Mouse (Mus musculus) activated CD4-positive, CD25-positive, alpha-beta regulatory T cell, adult 4 months (primary cell): ENCODE measurements around the gene Lrch3. TPM values are rescaled to one million over a fixed set of nuclear protein-coding genes. Genes with fewer than 3 reads are reported as not detected.
A peak's percentile ranks its signal among the peaks of the same experiment; 100 is the strongest.
"Not testable (repeated sequence)": the region's sequence is repeated elsewhere in the genome, so short reads cannot be mapped to it uniquely, and the experiment has no call there.

Source experiments
- ATAC-seq: one replicate; pipeline ENCODE4 v1.8.0; 2017
- polyA plus RNA-seq, 2 experiments: library from polyadenylated mRNA; unstranded; fragments of 100-300 nt; shearing (Covaris generic); gene quantifications; one replicate each; pipeline ENCODE4 v1.2.1; 2017

Gene Lrch3
- polyA plus RNA-seq, 2 experiments from 2014 or later: 20.5 to 21.4 TPM

DNA sequence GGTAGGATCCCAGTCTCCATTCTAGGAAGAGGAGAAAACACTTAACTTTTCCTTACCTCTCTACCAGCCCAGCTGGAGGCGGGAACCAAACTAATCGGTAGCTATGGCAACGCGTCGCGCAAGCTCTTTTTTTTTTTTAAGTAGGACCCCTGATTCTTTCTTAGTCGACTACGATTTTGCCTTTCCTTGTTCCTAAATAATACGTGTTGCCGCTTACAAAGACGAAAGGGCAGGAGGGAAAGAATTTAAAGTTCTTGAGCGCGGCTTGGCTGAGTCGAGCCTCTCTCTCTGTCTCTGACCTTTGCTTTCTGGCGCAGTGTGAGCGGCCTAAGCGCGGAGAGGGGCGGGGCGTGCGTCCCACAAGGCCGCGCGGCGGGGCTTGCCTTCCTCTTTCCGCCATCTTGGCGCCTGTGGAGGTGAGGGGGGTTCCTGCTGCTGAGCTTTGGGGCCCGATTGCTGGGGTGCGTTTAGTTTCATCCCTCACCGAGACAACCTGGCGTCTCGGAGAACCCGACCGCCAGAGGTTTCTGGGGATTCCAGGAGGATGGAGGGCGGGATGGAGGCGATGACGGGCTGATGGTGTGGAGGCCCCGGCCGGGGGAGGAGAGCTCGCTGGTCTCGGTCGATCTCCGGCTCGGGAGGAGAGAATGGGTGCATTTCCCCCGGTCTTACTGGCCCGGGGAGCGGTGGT, 142.3 kb downstream of the Lrch3 start, which contains the start of the genes Iqcg and Rpl35a:
TSS of gene Iqcg (minus strand) at position 124 of the 691 bp plus-strand sequence.
TSS of gene Rpl35a (plus strand) at position 359 of the 691 bp plus-strand sequence.
- peak; percentile 84 for ATAC-seq

DNA sequence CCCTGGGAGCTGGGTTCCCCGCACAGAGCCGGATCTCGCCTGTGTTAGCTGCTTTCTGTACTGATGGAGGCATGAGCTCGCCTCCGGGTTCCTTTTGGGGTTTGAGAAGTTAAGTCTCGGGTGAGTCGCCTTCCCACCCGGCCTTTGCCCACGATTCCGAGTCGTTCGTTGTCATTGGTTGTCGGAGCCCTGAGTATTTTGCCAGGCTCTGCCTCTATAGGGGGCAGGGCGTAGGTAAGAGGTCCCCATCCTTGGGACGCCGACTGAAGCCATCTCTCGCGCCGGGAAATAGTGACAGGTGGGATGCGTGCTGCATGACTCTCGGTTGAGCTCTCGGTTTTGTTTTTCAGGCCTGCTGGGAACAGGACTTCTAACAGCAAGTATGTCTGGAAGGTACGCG, 142.9 kb downstream of the Lrch3 start:
- peak; percentile 0 for ATAC-seq

DNA sequence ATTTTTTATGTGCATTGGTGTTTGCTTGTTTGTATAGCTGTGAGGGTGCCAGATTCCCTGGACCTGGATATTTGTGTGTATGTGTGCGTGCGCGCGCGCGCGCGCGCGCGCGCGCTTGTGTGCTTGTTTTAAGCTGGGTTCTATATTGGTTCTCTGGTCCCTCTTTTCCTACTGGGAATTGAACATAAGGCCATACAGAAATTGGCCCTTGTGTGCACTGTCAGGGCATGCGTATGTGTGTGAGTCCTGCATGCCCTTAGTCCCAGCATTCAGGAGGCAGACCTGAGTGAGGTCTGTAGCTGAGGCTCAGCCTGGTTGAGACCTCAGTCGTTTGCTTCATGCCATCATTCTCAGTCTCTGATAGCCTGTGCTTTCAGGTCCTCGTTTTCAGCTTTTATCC, 144.1 kb downstream of the Lrch3 start:
- ATAC-seq: no peak

DNA sequence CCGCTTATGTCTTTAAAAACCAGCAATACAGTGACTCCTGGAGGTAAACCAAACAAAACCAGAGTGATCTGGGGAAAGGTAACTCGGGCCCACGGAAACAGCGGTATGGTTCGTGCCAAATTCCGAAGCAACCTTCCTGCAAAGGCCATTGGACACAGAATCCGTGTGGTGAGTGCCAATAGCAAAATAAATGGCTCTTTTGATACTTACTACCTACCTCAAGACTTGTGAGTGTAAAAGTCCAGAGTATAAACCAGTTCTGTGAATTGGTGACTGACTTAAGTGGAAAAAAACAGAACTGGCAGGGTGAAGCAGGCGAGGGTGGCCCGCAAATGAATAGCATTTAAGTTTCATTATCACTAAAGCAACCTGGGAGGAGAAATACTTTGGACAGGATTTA, 144.8 kb downstream of the Lrch3 start:
- not testable (repeated sequence) for ATAC-seq

DNA sequence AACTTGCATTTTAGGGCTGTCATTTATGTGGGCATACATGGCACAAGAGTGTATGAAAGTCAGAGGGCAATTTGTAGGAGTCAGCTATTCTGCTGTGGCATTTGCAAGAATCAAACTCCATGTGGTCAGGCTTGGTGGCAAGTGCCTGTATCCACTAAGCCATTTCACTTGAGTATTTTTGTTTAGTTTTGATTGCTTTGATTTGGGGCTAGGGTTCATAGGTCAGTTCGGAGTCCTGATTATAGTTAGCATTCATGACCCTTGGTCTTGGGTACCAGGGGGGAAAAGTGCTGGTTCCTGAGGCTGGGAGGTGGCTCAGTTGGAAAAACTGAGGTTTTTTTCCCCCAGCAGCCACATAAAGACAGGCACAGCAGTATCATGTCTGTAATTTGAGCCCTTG, 145.6 kb downstream of the Lrch3 start:
- no peak for ATAC-seq

DNA sequence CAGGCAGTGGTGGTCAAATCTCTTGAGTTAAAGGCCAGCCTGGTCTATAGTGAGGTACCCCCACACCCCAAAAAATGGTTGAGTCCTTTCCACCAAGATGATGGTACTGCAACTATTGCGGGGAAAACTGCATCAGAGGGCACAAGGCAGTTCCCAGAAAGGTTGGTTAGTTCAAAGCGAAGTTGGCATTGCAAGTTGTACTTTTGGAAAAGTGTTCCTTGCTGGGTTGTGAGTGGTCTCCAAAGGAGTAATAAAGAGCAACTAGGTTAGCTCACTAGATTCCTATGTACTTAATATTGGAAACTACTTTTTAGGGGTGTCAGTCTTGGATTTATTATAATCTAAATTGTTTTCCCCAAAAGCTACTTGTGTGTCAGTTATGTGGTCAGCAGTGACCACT, 147.0 kb downstream of the Lrch3 start:
- no peak for ATAC-seq

DNA sequence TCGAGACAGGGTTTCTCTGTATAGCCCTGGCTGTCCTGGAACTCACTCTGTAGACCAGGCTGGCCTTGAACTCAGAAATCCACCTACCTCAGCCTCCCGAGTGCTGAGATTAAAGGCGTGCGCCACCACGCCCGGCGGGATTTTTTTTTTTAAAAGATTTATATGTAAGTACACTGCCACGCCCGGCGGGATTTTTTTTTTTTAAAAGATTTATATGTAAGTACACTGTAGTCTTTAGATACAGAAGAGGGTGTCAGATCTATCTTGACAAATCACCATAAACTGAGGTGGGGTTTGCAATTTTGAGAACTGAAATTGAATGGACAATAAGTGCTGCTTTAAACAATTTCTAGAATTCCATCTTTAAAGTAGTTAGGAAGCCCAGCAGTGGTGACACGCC, 147.5 kb downstream of the Lrch3 start:
- ATAC-seq: no peak

DNA sequence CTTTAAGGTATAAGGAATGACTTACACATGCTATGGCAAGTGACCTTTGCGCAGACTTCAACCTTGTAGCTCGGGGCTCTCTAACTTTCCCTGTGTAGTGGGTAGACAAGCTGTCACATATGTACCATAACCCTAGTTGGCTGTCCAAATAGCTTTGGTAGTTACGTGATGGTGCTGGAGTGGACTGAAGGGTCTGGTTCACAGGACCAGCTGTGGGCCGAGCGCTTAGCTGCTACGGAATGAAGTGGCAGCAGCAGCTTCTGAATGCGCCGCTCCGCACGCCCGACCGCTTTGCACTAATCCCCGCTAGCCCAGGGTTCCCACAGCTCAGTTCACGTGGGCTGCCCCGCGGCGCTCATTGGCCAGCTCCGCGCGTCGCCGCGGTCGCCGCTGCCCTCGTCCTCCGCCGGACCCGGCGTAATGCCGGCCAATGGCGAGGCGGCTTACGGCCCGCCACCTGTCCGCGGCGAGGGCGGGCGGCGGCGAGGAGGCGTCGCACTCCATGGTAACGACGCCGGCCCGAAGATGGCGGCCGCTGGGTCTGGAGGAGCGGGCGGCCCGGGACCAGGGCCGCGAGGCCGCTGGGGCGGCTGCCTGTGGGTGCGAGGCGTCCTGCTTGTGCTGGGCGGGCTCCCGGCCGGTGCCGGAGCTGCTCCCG, 148.3 kb downstream of the Lrch3 start, which contains the start of gene Lmln:
TSS of gene Lmln (plus strand) at position 498 of the 658 bp plus-strand sequence.
- ATAC-seq: peak; percentile 76

DNA sequence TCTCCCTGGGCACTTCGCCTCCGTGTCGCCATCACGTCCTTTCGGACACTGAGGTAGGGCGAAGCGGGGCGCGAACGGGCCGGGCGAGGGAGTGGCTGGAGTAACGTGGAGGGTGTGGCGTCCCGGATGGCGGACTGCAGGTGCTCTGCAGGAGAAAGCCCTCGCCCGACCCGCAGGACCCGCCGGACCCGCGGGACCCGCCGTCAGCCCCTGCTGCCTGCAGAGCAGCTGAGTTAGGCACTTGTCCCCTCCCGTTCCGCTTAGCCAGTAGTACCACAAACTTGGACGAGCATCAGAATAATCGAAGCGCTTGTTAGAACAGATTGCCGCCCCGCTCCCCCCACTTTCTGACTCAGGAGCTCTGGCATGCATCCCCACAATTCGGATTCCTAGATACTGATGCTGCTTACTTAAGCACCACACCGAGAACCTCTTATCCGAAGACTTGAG, 148.8 kb downstream of the Lrch3 start:
- ATAC-seq: peak; percentile 14

DNA sequence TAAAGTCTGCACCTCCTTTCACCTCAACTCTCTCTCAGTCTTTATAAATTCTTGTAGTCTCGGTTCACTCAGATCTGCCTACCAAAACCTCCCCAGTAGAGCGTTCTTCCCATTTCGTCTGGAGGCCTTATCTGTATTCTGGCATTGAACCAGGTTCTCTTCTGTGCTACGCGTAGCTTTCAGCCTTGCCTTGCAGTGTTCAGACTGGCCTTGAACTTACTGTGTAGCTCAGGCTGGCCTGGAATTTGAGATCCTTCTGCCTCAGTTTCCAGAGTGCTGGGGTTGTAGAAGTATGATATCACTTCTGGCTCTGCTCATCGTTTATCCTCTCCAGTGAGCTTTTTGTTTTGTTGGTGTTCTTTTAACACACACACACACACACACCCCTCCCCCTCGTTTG, 149.4 kb downstream of the Lrch3 start:
- no peak for ATAC-seq

DNA sequence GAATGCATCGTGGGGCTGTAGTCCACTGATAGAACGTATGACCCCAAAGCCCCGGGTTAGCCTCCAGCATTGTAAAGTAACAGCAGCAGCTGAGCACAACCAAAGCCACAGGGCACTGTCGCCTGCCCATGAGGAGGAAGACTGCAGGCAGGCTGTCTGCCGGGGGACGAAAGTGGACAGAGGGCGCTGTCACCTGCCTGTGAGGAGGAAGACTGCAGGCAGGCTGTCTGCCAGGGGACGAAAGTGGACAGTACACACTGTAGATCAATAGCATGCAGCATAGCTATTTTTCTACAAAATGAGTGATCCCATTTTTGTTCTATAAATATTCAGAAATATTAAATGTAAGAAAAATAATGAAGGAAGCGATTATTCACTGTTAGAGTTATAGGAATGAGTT, 150.7 kb downstream of the Lrch3 start:
- no peak for ATAC-seq

Other genes with a start within 250 kb of the Lrch3 start
- not detected for gene Muc4, start 178.2 kb upstream of the Lrch3 start, polyA plus RNA-seq
- under 1 TPM; 0.27 to 0.81 TPM for gene Muc20, start 116.7 kb upstream of the Lrch3 start, polyA plus RNA-seq
- not detected for gene Smbd1, start 103.6 kb upstream of the Lrch3 start, polyA plus RNA-seq
- gene Fyttd1, start 36.6 kb upstream of the Lrch3 start, polyA plus RNA-seq: 10 to 100 TPM; 66.7 to 69.8 TPM
- 10 to 100 TPM in 1 of 2 experiments, 1 to 10 TPM in 1; 6.6 to 13.0 TPM for gene Rubcn, start 36.3 kb upstream of the Lrch3 start, polyA plus RNA-seq
- gene Iqcg, start 142.1 kb downstream of the Lrch3 start, polyA plus RNA-seq: 1 to 10 TPM in 1 of 2 experiments, under 1 TPM in 1; 0.88 to 1.2 TPM
- 1,000 to 10,000 TPM; 1,435 to 1,661 TPM for gene Rpl35a, start 142.4 kb downstream of the Lrch3 start, polyA plus RNA-seq
- 1 to 10 TPM in 1 of 2 experiments, under 1 TPM in 1; 0.17 to 2.4 TPM for gene Lmln, start 148.4 kb downstream of the Lrch3 start, polyA plus RNA-seq